Mouse (Mus musculus) CH12.LX (cell line): ENCODE measurements around the gene Rbp2. TPM values are rescaled to one million over a fixed set of nuclear protein-coding genes. Genes with fewer than 3 reads are reported as not detected.
A peak's percentile ranks its signal among the peaks of the same experiment; 100 is the strongest.

Experiments
- DNase-seq: peaks from one replicate; pipeline ENCODE4 v3.0.0-alpha.2; 2013; ENCODE audit errors: extremely low read depth
- H3K27ac ChIP-seq: 2 replicates; pipeline ENCODE4 v1.5.1; 2012; ENCODE audit warnings: low read depth, mild to moderate bottlenecking, control low read depth, moderate library complexity; ENCODE audit not compliant: insufficient read depth
- H3K27me3 ChIP-seq: replicated peaks from 2 replicates; pipeline ENCODE3; 2012; ENCODE audit warnings: inconsistent platforms
- H3K36me3 ChIP-seq, 2 experiments: replicated peaks in 1 of 2; 2 replicates each; pipeline versions ENCODE3 to v1.6.1; 2012; ENCODE audit warnings: inconsistent platforms in 1 of 2, low read length in 1 of 2, mild to moderate bottlenecking in 1 of 2, mixed read lengths in 1 of 2, moderate library complexity in 1 of 2; ENCODE audit not compliant: control insufficient read depth in 1 of 2, insufficient read depth in 1 of 2
- H3K4me1 ChIP-seq, 2 experiments: 2 replicates each; pipeline ENCODE4 v1.6.1; 2012; ENCODE audit warnings: inconsistent platforms in 1 of 2, moderate library complexity in 1 of 2; ENCODE audit not compliant: insufficient read depth in 2 of 2, control insufficient read depth in 1 of 2
- H3K4me2 ChIP-seq: 2 replicates; pipeline ENCODE4 v1.6.1; 2012; ENCODE audit warnings: low read depth, mild to moderate bottlenecking, control low read depth; ENCODE audit not compliant: poor library complexity, insufficient read depth, severe bottlenecking
- H3K4me3 ChIP-seq, 3 experiments: fragments of 150-350 bp in 1 of 3; sonication (generic) in 1 of 3; replicated peaks in 1 of 3; 2 replicates each; pipeline versions ENCODE3 to v1.5.1; 2011 to 2012; ENCODE audit warnings: low read depth in 2 of 3, low read length in 2 of 3, mild to moderate bottlenecking in 2 of 3, moderate library complexity in 2 of 3, control low read depth in 1 of 3, improper control_type of control experiment in 1 of 3, inconsistent platforms in 1 of 3, mixed read lengths in 1 of 3; ENCODE audit not compliant: poor library complexity in 1 of 3
- H3K79me2 ChIP-seq: replicated peaks from 2 replicates; pipeline ENCODE4 v1.6.1; 2012; ENCODE audit warnings: mild to moderate bottlenecking, moderate library complexity; ENCODE audit not compliant: control insufficient read depth, poor library complexity, insufficient read depth, severe bottlenecking; ENCODE audit errors: extremely low read depth
- H3K9ac ChIP-seq: 2 replicates; pipeline ENCODE4 v1.6.1; 2012; ENCODE audit warnings: low read depth, mild to moderate bottlenecking, control low read depth, moderate library complexity; ENCODE audit not compliant: insufficient read depth
- H3K9me3 ChIP-seq: replicated peaks from 2 replicates; pipeline ENCODE3; 2012; ENCODE audit warnings: low read length, inconsistent platforms, mixed read lengths
- BHLHE40 ChIP-seq: IDR thresholded peaks from 2 replicates; pipeline ENCODE4 v1.6.1; 2011; ENCODE audit warnings: mild to moderate bottlenecking, low read depth, low read length, improper control_type of control experiment
- CHD1 ChIP-seq: IDR thresholded peaks from 2 replicates; pipeline ENCODE4 v1.6.1; 2012; ENCODE audit warnings: low read depth, low read length, improper control_type of control experiment, inconsistent platforms
- CHD2 ChIP-seq: IDR thresholded peaks from 2 replicates; pipeline ENCODE4 v1.6.1; 2011; ENCODE audit warnings: low read length, improper control_type of control experiment
- CTCF ChIP-seq, 2 experiments: IDR thresholded peaks in 1 of 2; conservative IDR thresholded peaks in 1 of 2; 2 replicates each; pipeline ENCODE4 v1.5.1; 2011 to 2012; ENCODE audit warnings: low read depth in 2 of 2, low read length in 2 of 2, improper control_type of control experiment in 1 of 2, inconsistent platforms in 1 of 2, mild to moderate bottlenecking in 1 of 2, moderate library complexity in 1 of 2
- E2F4 ChIP-seq: IDR thresholded peaks from 2 replicates; pipeline ENCODE4 v1.6.1; 2011; ENCODE audit warnings: low read depth, low read length, improper control_type of control experiment; ENCODE audit not compliant: insufficient replicate concordance
- EP300 ChIP-seq: IDR thresholded peaks from 2 replicates; pipeline ENCODE4 v1.6.1; 2011; ENCODE audit warnings: low read length, improper control_type of control experiment
- GABPA ChIP-seq: IDR thresholded peaks from 2 replicates; pipeline ENCODE4 v1.6.1; 2012; ENCODE audit warnings: low read depth, low read length, improper control_type of control experiment, inconsistent platforms; ENCODE audit not compliant: insufficient replicate concordance
- IRF4 ChIP-seq: IDR thresholded peaks from 2 replicates; pipeline ENCODE4 v1.6.1; 2014; ENCODE audit warnings: low read depth, mild to moderate bottlenecking, inconsistent platforms, low read length, improper control_type of control experiment
- JUND ChIP-seq: conservative IDR thresholded peaks from 2 replicates; pipeline ENCODE4 v1.6.1; 2011; ENCODE audit warnings: low read depth, low read length, improper control_type of control experiment
- KAT2A ChIP-seq: IDR thresholded peaks from 2 replicates; pipeline ENCODE4 v1.6.1; 2012; ENCODE audit warnings: low read length, improper control_type of control experiment, inconsistent platforms; ENCODE audit not compliant: insufficient replicate concordance
- MAFK ChIP-seq: IDR thresholded peaks from 2 replicates; pipeline ENCODE4 v1.6.1; 2011; ENCODE audit warnings: low read length, improper control_type of control experiment; ENCODE audit not compliant: insufficient replicate concordance
- MEF2A ChIP-seq: IDR thresholded peaks from 2 replicates; pipeline ENCODE4 v1.6.1; 2014; ENCODE audit warnings: low read depth, mild to moderate bottlenecking, inconsistent platforms, low read length, improper control_type of control experiment, borderline replicate concordance
- PAX5 ChIP-seq: IDR thresholded peaks from 2 replicates; pipeline ENCODE4 v1.6.1; 2012; ENCODE audit warnings: low read length, inconsistent platforms, mixed read lengths
- POLR2AphosphoS2 ChIP-seq: IDR thresholded peaks from 2 replicates; pipeline ENCODE4 v1.6.1; 2011; ENCODE audit warnings: low read depth, low read length, improper control_type of control experiment
- RAD21 ChIP-seq: IDR thresholded peaks from 2 replicates; pipeline ENCODE4 v1.6.1; 2011; ENCODE audit warnings: low read depth, mild to moderate bottlenecking, low read length, improper control_type of control experiment, moderate library complexity
- TBP ChIP-seq: conservative IDR thresholded peaks from 2 replicates; pipeline ENCODE4 v1.6.1; 2011; ENCODE audit warnings: low read depth, low read length, improper control_type of control experiment
- UBTF ChIP-seq: IDR thresholded peaks from 2 replicates; pipeline ENCODE4 v1.6.1; 2012; ENCODE audit warnings: low read depth, mild to moderate bottlenecking, inconsistent platforms, low read length, improper control_type of control experiment, moderate library complexity
- USF1 ChIP-seq: IDR thresholded peaks from 2 replicates; pipeline ENCODE4 v1.6.1; 2014; ENCODE audit warnings: low read depth, mild to moderate bottlenecking, inconsistent platforms, low read length, improper control_type of control experiment
- USF2 ChIP-seq: conservative IDR thresholded peaks from 2 replicates; pipeline ENCODE4 v1.6.1; 2011; ENCODE audit warnings: low read depth, low read length, improper control_type of control experiment
- ZKSCAN1 ChIP-seq: IDR thresholded peaks from 2 replicates; pipeline ENCODE4 v1.6.1; 2012; ENCODE audit warnings: low read depth, inconsistent platforms, low read length, improper control_type of control experiment, borderline replicate concordance
- ZNF384 ChIP-seq: IDR thresholded peaks from 2 replicates; pipeline ENCODE4 v1.6.1; 2012; ENCODE audit warnings: low read depth, low read length, improper control_type of control experiment, inconsistent platforms
- dilution Hi-C: fragments of 300-500 bp; cut with MboI; formaldehyde crosslinking; loops from 2 replicates; pipeline ENCODE4 v1.14.3; 2020; ENCODE audit warnings: low sequenced_read_pairs; ENCODE audit not compliant: extremely low pct_unique_long_range_greater_than_20kb, extremely low pct_ligation_motif_present
- in situ Hi-C: fragments of 300-500 bp; cut with MboI; formaldehyde crosslinking; loops from 3 replicates; pipeline ENCODE4 v1.14.3; 2019; ENCODE audit warnings: low sequenced_read_pairs, low pct_ligation_motif_present, low pct_unique_long_range_greater_than_20kb, mixed read lengths
- polyA plus RNA-seq: library from polyadenylated mRNA; unstranded; fragments of >175 nt; gene quantifications from 2 replicates; pipeline ENCODE4 v1.2.1, GENCODE M21; 2012; ENCODE audit warnings: low read depth; ENCODE audit not compliant: insufficient read length
- total RNA-seq, 2 experiments: library from RNA; depleted of rRNA; stranded (reverse); fragments of 300-350 nt in 1 of 2; fragments of >200 nt in 1 of 2; gene quantifications; 2 replicates each; pipeline ENCODE4 v1.2.3; 2012 to 2014

The Rbp2 gene
- total and polyA plus RNA-seq, 3 experiments: 1.7 to 1.9 (median 1.8) TPM

GRCm38 (mm10) chr9:98535763-98536162 is 49.8 kb downstream of the Rbp2 start:
- in situ Hi-C loops: no loop called here
- peak; percentile 9 for DNase-seq

GRCm38 (mm10) chr9:98538017-98538712 is 52.2 kb downstream of the Rbp2 start:
- dilution Hi-C loops: no loop called here
- Histone ChIP-seq H3K27ac (no peak overlapping the region), H3K9ac (no peak overlapping the region)
- TF ChIP-seq ZKSCAN1 (no peak), TBP (no peak), POLR2AphosphoS2 (no peak), CHD1 (no peak), MAFK (no peak), IRF4 (no peak), E2F4 (no peak), EP300 (no peak), BHLHE40 (no peak), GABPA (no peak), USF1 (no peak), UBTF (no peak), MEF2A (no peak), JUND (no peak), KAT2A (no peak)
- TF ChIP-seq, all 38 proteins: peak for 0
- H3K4me1 ChIP-seq: no peaks in the 10 kb centered on the region
- H3K4me2 ChIP-seq: no peak overlapping the region
- no peaks in the 10 kb centered on the region for H3K9me3 ChIP-seq
- no peaks in the 10 kb centered on the region for H3K79me2 ChIP-seq
- no peaks in the 10 kb centered on the region for H3K36me3 ChIP-seq
- DNase-seq: no peak
- in situ Hi-C loops: no loop called here
- H3K4me3 ChIP-seq: no peak overlapping the region
- H3K27me3 ChIP-seq: peaks cover 2% of the 10 kb centered on the region

More at GRCm38 (mm10) chr9:98535763-98536162, 49.8 kb downstream of the Rbp2 start:
- Histone ChIP-seq H3K4me1 (peaks cover 0 to 2% of the 10 kb centered on the region in 2 experiments; a peak in 1 of 4 replicates), H3K79me2 (no peaks in the 10 kb centered on the region), H3K4me3 (no peak overlapping the region), H3K27me3 (peaks cover 2% of the 10 kb centered on the region), H3K9ac (no peak overlapping the region), H3K27ac (no peak overlapping the region), H3K4me2 (no peak overlapping the region), H3K9me3 (no peaks in the 10 kb centered on the region), H3K36me3 (no peaks in the 10 kb centered on the region)
- peak; percentile 33 to 70; a peak in 3 of 4 replicates for TF ChIP-seq CTCF (conservative IDR thresholded peaks at IDR 0.05 in 1 of 2, IDR thresholded peaks at IDR 0.05 in 1 of 2; ENCODE audit: low read depth in 2 of 2, low read length in 2 of 2)
- no peak for TF ChIP-seq USF2
- no peak for TF ChIP-seq RAD21
- TF ChIP-seq ZNF384: no peak
- no peak for TF ChIP-seq PAX5
- TF ChIP-seq EP300: no peak
- no peak for TF ChIP-seq CHD2
- no peak for TF ChIP-seq E2F4
- dilution Hi-C loops: no loop called here
